Mouse (Mus musculus) liver, adult 2 months (tissue): ENCODE measurements around the gene Add1.

Experiments
- CTCF ChIP-seq: fragments of 200-500 bp; IDR thresholded peaks from 2 replicates; pipeline ENCODE4 v1.5.1; 2011; ENCODE audit warnings: low read depth, low read length, control low read depth
- POLR2A ChIP-seq: fragments of 200-500 bp; IDR thresholded peaks from 2 replicates; pipeline ENCODE4 v1.6.1; 2011; ENCODE audit warnings: low read length, control low read depth; ENCODE audit not compliant: insufficient read depth; ENCODE audit errors: extremely low read depth

- TF ChIP-seq POLR2A (no peak), CTCF (no peak)
Observed at GRCm38 (mm10) chr5:34582314-34582675, 8.8 kb downstream of the Add1 start.
